ENCODE assay signal across 20 mouse cellular contexts in genomic region chr19:41695046-41695445, GRCm38 (mm10). TPM values are rescaled to one million over a fixed set of nuclear protein-coding genes. Genes with fewer than 3 reads are reported as not detected.
DNase-seq lines count a peak whose midpoint lies in the region; ATAC-seq and TF ChIP-seq lines count a peak whose summit lies in the region.
"Had no signal": no experiment of that assay in that cellular context is flagged by ENCODE, and none has a peak within 500 bp of the region (broad histone marks: within the 10 kb centered on the region; RNA-seq: fewer than 3 reads in every experiment).

No protein-coding gene starts in this region.

- H3K4me2 ChIP-seq in forebrain, postnatal 0 days (ENCODE audit: low read depth) = no peak overlapping the region
- H3K4me2 ChIP-seq in forebrain, embryonic 11.5 days (ENCODE audit: low read depth, low read length, severe bottlenecking) = no peak overlapping the region
- no peak overlapping the region for H3K4me2 ChIP-seq in hindbrain, postnatal 0 days (ENCODE audit: low read depth, low read length)
- no peak overlapping the region for H3K4me2 ChIP-seq in kidney, embryonic 14.5 days (replicated peaks; ENCODE audit: low read depth, low read length)
- H3K4me2 ChIP-seq: limb, embryonic 15.5 days had no signal

- WGBS in forebrain, postnatal 0 days = 47% methylated on average over 6 of the region's 6 CpGs
- WGBS in forebrain, embryonic 11.5 days = 73% methylated on average over 6 of the region's 6 CpGs
- 47% methylated on average over 6 of the region's 6 CpGs for WGBS in hindbrain, postnatal 0 days
- 75% methylated on average over 6 of the region's 6 CpGs for WGBS in kidney, embryonic 14.5 days

- no peak for TF ChIP-seq CTCF in forebrain, postnatal 0 days (IDR thresholded peaks at IDR 0.05; ENCODE audit: low read depth)
- TF ChIP-seq CTCF in left cerebral cortex, adult 2 months (IDR thresholded peaks at IDR 0.05) = no peak
- TF ChIP-seq CTCF in MEL (IDR thresholded peaks at IDR 0.05 in 2 of 3, conservative IDR thresholded peaks at IDR 0.05 in 1 of 3; ENCODE audit: control insufficient read depth in 1 of 3, insufficient read depth in 1 of 3, low read depth in 2 of 3, low read length in 3 of 3, poor library complexity in 1 of 3, severe bottlenecking in 1 of 3) = no peak
- TF ChIP-seq CTCF in hindbrain, postnatal 0 days (IDR thresholded peaks at IDR 0.05; ENCODE audit: low read depth) = no peak

- H3K9me3 ChIP-seq in forebrain, postnatal 0 days (ENCODE audit: low read length) = no peaks in the 10 kb centered on the region
- no peaks in the 10 kb centered on the region for H3K9me3 ChIP-seq in forebrain, embryonic 11.5 days (ENCODE audit: control insufficient read depth, low read length)
- no peaks in the 10 kb centered on the region for H3K9me3 ChIP-seq in MEL (replicated peaks; ENCODE audit: insufficient read depth, low read length)
- no peaks in the 10 kb centered on the region for H3K9me3 ChIP-seq in hindbrain, postnatal 0 days (ENCODE audit: low read length)
- H3K9me3 ChIP-seq in kidney, embryonic 14.5 days (ENCODE audit: control insufficient read depth, low read length) = no peaks in the 10 kb centered on the region
- H3K9me3 ChIP-seq: limb, embryonic 15.5 days; megakaryocyte, embryonic 14.5 days had no signal

- H3K27ac ChIP-seq in forebrain, postnatal 0 days (ENCODE audit: low read depth, low read length) = peak overlapping the region; percentile 75; the same call in 1 of the 2 replicates
- H3K27ac ChIP-seq in forebrain, embryonic 11.5 days (ENCODE audit: low read depth, low read length) = no peak overlapping the region
- H3K27ac ChIP-seq in left cerebral cortex, adult 2 months = peak overlapping the region; percentile 83
- H3K27ac ChIP-seq in MEL (ENCODE audit: control insufficient read depth, low read depth, low read length) = no peak overlapping the region
- peak overlapping the region; percentile 51; the same call in 1 of the 2 replicates for H3K27ac ChIP-seq in hindbrain, postnatal 0 days
- no peak overlapping the region for H3K27ac ChIP-seq in kidney, embryonic 14.5 days (ENCODE audit: low read depth, low read length)
- H3K27ac ChIP-seq: gastrocnemius, adult 2 months; limb, embryonic 15.5 days; stomach, postnatal 0 days had no signal

- no peaks in the 10 kb centered on the region for H3K36me3 ChIP-seq in forebrain, postnatal 0 days (ENCODE audit: insufficient read depth)
- H3K36me3 ChIP-seq in forebrain, embryonic 11.5 days (ENCODE audit: control insufficient read depth, insufficient read depth, low read length) = no peaks in the 10 kb centered on the region
- no peaks in the 10 kb centered on the region; a peak in 1 of 4 replicates for H3K36me3 ChIP-seq in MEL (ENCODE audit: control insufficient read depth in 1 of 2, insufficient read depth in 2 of 2, low read length in 2 of 2)
- H3K36me3 ChIP-seq in hindbrain, postnatal 0 days (ENCODE audit: insufficient read depth, low read length) = no peaks in the 10 kb centered on the region
- H3K36me3 ChIP-seq in kidney, embryonic 14.5 days (ENCODE audit: control insufficient read depth, insufficient read depth, low read length) = no peaks in the 10 kb centered on the region
- H3K36me3 ChIP-seq: limb, embryonic 15.5 days had no signal

- TF ChIP-seq RAD21 in MEL (IDR thresholded peaks at IDR 0.05; ENCODE audit: low read depth, low read length) = no peak

- peak; percentile 75 for ATAC-seq in forebrain, postnatal 0 days
- ATAC-seq in forebrain, embryonic 11.5 days (replicated peaks; ENCODE audit: low FRiP score) = no peak
- peak; percentile 30 for ATAC-seq in hindbrain, postnatal 0 days
- ATAC-seq in kidney, embryonic 14.5 days (ENCODE audit: low FRiP score, low TSS enrichment) = no peak

- H3K4me1 ChIP-seq in forebrain, postnatal 0 days (ENCODE audit: insufficient read depth) = peaks cover 31% of the 10 kb centered on the region
- peaks cover 21% of the 10 kb centered on the region; the same call in 1 of the 2 replicates for H3K4me1 ChIP-seq in forebrain, embryonic 11.5 days (replicated peaks; ENCODE audit: control insufficient read depth, insufficient read depth, low read length)
- peaks cover 0 to 6% of the 10 kb centered on the region in 2 experiments; a peak in 2 of 4 replicates for H3K4me1 ChIP-seq in MEL (ENCODE audit: control insufficient read depth in 1 of 2, insufficient read depth in 2 of 2, low read length in 2 of 2)
- peaks cover 36% of the 10 kb centered on the region for H3K4me1 ChIP-seq in hindbrain, postnatal 0 days (ENCODE audit: insufficient read depth, low read length)
- no peaks in the 10 kb centered on the region for H3K4me1 ChIP-seq in kidney, embryonic 14.5 days (ENCODE audit: control insufficient read depth, insufficient read depth, low read length)

- no peaks in the 10 kb centered on the region for H3K79me2 ChIP-seq in MEL (ENCODE audit: control insufficient read depth, insufficient read depth, low read length, poor library complexity)

- peak; percentile 55 for DNase-seq in forebrain, postnatal 0 days
- DNase-seq in forebrain, embryonic 11.5 days (ENCODE audit: low spot score) = no peak
- no peak for DNase-seq in left cerebral cortex, adult 2 months (ENCODE audit: extremely low spot score in 1 of 2, low spot score in 2 of 2)
- DNase-seq in left cerebral cortex, adult 11 months (ENCODE audit: low spot score) = no peak
- DNase-seq in MEL (ENCODE audit: low read depth, low spot score) = peak; percentile 33
- peak; percentile 74 for DNase-seq in hindbrain, postnatal 0 days (ENCODE audit: low spot score)
- DNase-seq in heart, adult 18-20 months = no peak
- DNase-seq: adrenal gland, postnatal 10 days; cerebellum, adult 18-20 months; gastrocnemius, adult 2 months; kidney, adult 8-10 months; lung, postnatal 10 days; right cerebral cortex, postnatal 25 days; thymus, postnatal 14 days had no signal

- H3K27me3 ChIP-seq in forebrain, postnatal 0 days (ENCODE audit: insufficient read depth, low read length) = no peaks in the 10 kb centered on the region; the same call in 1 of the 2 replicates
- peaks cover 3% of the 10 kb centered on the region; the same call in 1 of the 2 replicates for H3K27me3 ChIP-seq in forebrain, embryonic 11.5 days (ENCODE audit: control insufficient read depth, insufficient read depth, low read length)
- H3K27me3 ChIP-seq in MEL (ENCODE audit: control insufficient read depth in 1 of 2, insufficient read depth in 2 of 2, low read length in 2 of 2) = peaks cover 3 to 7% of the 10 kb centered on the region in 2 experiments; a peak in 3 of 4 replicates
- H3K27me3 ChIP-seq in hindbrain, postnatal 0 days (ENCODE audit: insufficient read depth, low read length) = no peaks in the 10 kb centered on the region
- H3K27me3 ChIP-seq in kidney, embryonic 14.5 days (ENCODE audit: control insufficient read depth, insufficient read depth, low read length) = no peaks in the 10 kb centered on the region

- intact Hi-C loops in left cerebral cortex, adult 2 months (cut with DNase I) = no loop called here

- TF ChIP-seq POLR2A in MEL (IDR thresholded peaks at IDR 0.05; ENCODE audit: control insufficient read depth in 1 of 2, insufficient read depth in 1 of 2, low read depth in 1 of 2, low read length in 2 of 2, poor library complexity in 1 of 2) = no peak

- H3K4me3 ChIP-seq in forebrain, postnatal 0 days (ENCODE audit: low read depth, low read length) = no peak overlapping the region
- H3K4me3 ChIP-seq in forebrain, embryonic 11.5 days (ENCODE audit: low read depth, low read length) = no peak overlapping the region
- H3K4me3 ChIP-seq in left cerebral cortex, adult 2 months = no peak overlapping the region
- H3K4me3 ChIP-seq in MEL (ENCODE audit: control insufficient read depth in 1 of 2, insufficient read depth in 1 of 2, low read depth in 2 of 2, low read length in 2 of 2) = no peak overlapping the region
- H3K4me3 ChIP-seq in hindbrain, postnatal 0 days (ENCODE audit: low read length) = no peak overlapping the region
- H3K4me3 ChIP-seq in kidney, embryonic 14.5 days (ENCODE audit: low read length) = no peak overlapping the region
- H3K4me3 ChIP-seq: erythroblast, embryonic 14.5 days; gastrocnemius, adult 2 months; limb, embryonic 15.5 days; megakaryocyte, embryonic 14.5 days had no signal

- H3K9ac ChIP-seq in forebrain, postnatal 0 days = no peak overlapping the region
- H3K9ac ChIP-seq in forebrain, embryonic 11.5 days (ENCODE audit: low read length) = no peak overlapping the region
- H3K9ac ChIP-seq in MEL (ENCODE audit: control insufficient read depth, low read depth, low read length, poor library complexity, severe bottlenecking) = no peak overlapping the region
- no peak overlapping the region for H3K9ac ChIP-seq in hindbrain, postnatal 0 days (replicated peaks; ENCODE audit: low read length)
- no peak overlapping the region for H3K9ac ChIP-seq in kidney, embryonic 14.5 days (ENCODE audit: low read depth, low read length)
- H3K9ac ChIP-seq: limb, embryonic 15.5 days had no signal

- no peak for TF ChIP-seq EP300 in MEL (IDR thresholded peaks at IDR 0.05; ENCODE audit: low read depth in 1 of 2, low read length in 2 of 2)

TF ChIP-seq in MEL, 35 proteins besides CTCF, POLR2A, EP300 and RAD21:
- TF ChIP-seq GATA1 (IDR thresholded peaks at IDR 0.05; ENCODE audit: low read depth, low read length) (no peak), JUND (IDR thresholded peaks at IDR 0.05; ENCODE audit: low read depth, low read length) (no peak), CHD2 (IDR thresholded peaks at IDR 0.05; ENCODE audit: low read length) (no peak), ELF1 (IDR thresholded peaks at IDR 0.05; ENCODE audit: low read depth, low read length) (no peak), TCF12 (IDR thresholded peaks at IDR 0.05; ENCODE audit: low read depth, low read length) (no peak), SIN3A (IDR thresholded peaks at IDR 0.05; ENCODE audit: low read length) (no peak), MAZ (IDR thresholded peaks at IDR 0.05; ENCODE audit: low read depth, low read length) (no peak), MAX (IDR thresholded peaks at IDR 0.05; ENCODE audit: low read length) (no peak), USF1 (IDR thresholded peaks at IDR 0.05; ENCODE audit: low read depth, low read length) (no peak), TBP (IDR thresholded peaks at IDR 0.05; ENCODE audit: low read depth, low read length) (no peak)
TF ChIP-seq in MEL: peak in this region for 0.

RNA-seq across cellular contexts. Expression of gene Slit1, which starts 48.4 kb away (rescaled TPM):
- total RNA-seq in forebrain, postnatal 0 days (2014; rRNA removed) = 37.2 and 61.8 TPM in 2 replicates
- 8.7 and 13.4 TPM in 2 replicates for polyA plus RNA-seq in forebrain, postnatal 0 days (2015; fragmentation: Nextera tagmentation; extraction: Ambion mirVana)
- 4.6 and 5.6 TPM in 2 replicates for polyA plus RNA-seq in forebrain, embryonic 11.5 days (2014; fragmentation: Nextera tagmentation; extraction: Ambion mirVana)
- 10 to 100 TPM; 59.0 to 60.6 TPM for total RNA-seq in left cerebral cortex, adult 2 months (2021)
- 0.04 TPM in 1 of 2 replicates, not detected in the other for total RNA-seq in MEL (2012; rRNA removed)
- polyA plus RNA-seq in MEL (2012; ENCODE audit: insufficient read depth in 1 of 2, insufficient read length in 2 of 2, low read depth in 1 of 2, low replicate concordance in 2 of 2, missing spikeins in 1 of 2) = under 1 TPM in 1 of 2 experiments, not detected in 1; 0.04 TPM
- total RNA-seq in hindbrain, postnatal 0 days (2014; rRNA removed) = 69.2 and 78.5 TPM in 2 replicates
- polyA plus RNA-seq in hindbrain, postnatal 0 days (2015; fragmentation: Nextera tagmentation; extraction: Ambion mirVana) = 10.8 and 13.3 TPM in 2 replicates
- total RNA-seq in heart, adult 18-20 months (2021) = under 1 TPM; 0.07 to 0.08 TPM
- polyA plus RNA-seq in kidney, embryonic 14.5 days (2014; fragmentation: Nextera tagmentation; extraction: Ambion mirVana) = 4.7 and 6.0 TPM in 2 replicates
- polyA plus RNA-seq: heart, postnatal 0 days had no signal

Comparison
In these comparisons a context has a peak if more than half of its experiments do, and no peak if none do; other contexts are left out.
1. ATAC-seq: peak in forebrain, postnatal 0 days (single experiment) and hindbrain, postnatal 0 days (single experiment); none in forebrain, embryonic 11.5 days (single experiment) and kidney, embryonic 14.5 days (single experiment).
2. DNase-seq: peak in forebrain, postnatal 0 days (single experiment), MEL (single experiment) and hindbrain, postnatal 0 days (single experiment); none in forebrain, embryonic 11.5 days (single experiment), left cerebral cortex, adult 2 months (0 of 2), left cerebral cortex, adult 11 months (single experiment) and heart, adult 18-20 months (0 of 2).
3. H3K27ac ChIP-seq: peak in forebrain, postnatal 0 days (single experiment), left cerebral cortex, adult 2 months (single experiment) and hindbrain, postnatal 0 days (single experiment); none in forebrain, embryonic 11.5 days (single experiment), MEL (single experiment) and kidney, embryonic 14.5 days (single experiment).
4. RNA of gene Slit1, which starts 48.4 kb away (total RNA-seq): 69.2 to 78.5 TPM in hindbrain, postnatal 0 days, 37.2 to 61.8 TPM in forebrain, postnatal 0 days and 59.0 to 60.6 TPM in left cerebral cortex, adult 2 months; 0.07 to 0.08 TPM in heart, adult 18-20 months and 0.04 TPM in MEL; every median in the first group is over 10 times any median in the second.